Mouse (Mus musculus) fat pad, adult 2 months (tissue): ENCODE results near the gene Etfrf1.

Source experiments
- DNase-seq: peaks from one replicate; pipeline ENCODE4 v3.0.0-alpha.2; 2011; ENCODE audit warnings: low read depth, low spot score; ENCODE audit errors: extremely low read depth

Gene Etfrf1

GRCm38 (mm10) chr6:145210816-145211338, at the start of gene Etfrf1, which contains the start of gene Casc1:
TSS of gene Etfrf1 (plus strand) at chr6:145211134.
TSS of gene Casc1 (minus strand) at chr6:145211005.
- DNase-seq = peak; percentile 99

GRCm38 (mm10) chr6:145171892-145172606, 38.9 kb upstream of the Etfrf1 start:
- no peak for DNase-seq

GRCm38 (mm10) chr6:145173781-145174191, 37.1 kb upstream of the Etfrf1 start:
- DNase-seq = no peak

- DNase-seq = no peak
Observed at GRCm38 (mm10) chr6:145175571-145175981, 35.4 kb upstream of the Etfrf1 start.

- DNase-seq = no peak
Observed at GRCm38 (mm10) chr6:145176474-145176873, 34.5 kb upstream of the Etfrf1 start.

GRCm38 (mm10) chr6:145179665-145180064, 31.3 kb upstream of the Etfrf1 start:
- no peak for DNase-seq

GRCm38 (mm10) chr6:145182044-145182443, 28.9 kb upstream of the Etfrf1 start:
- DNase-seq = no peak

- DNase-seq = no peak
Observed at GRCm38 (mm10) chr6:145186096-145186495, 24.8 kb upstream of the Etfrf1 start.

GRCm38 (mm10) chr6:145187093-145188088, 23.5 kb upstream of the Etfrf1 start:
- no peak for DNase-seq

- DNase-seq = no peak
Observed at GRCm38 (mm10) chr6:145193038-145193437, 17.9 kb upstream of the Etfrf1 start.

- no peak for DNase-seq
Observed at GRCm38 (mm10) chr6:145193446-145193845, 17.5 kb upstream of the Etfrf1 start.

- DNase-seq = no peak
Observed at GRCm38 (mm10) chr6:145197949-145198686, 12.8 kb upstream of the Etfrf1 start.

- DNase-seq = no peak
Observed at GRCm38 (mm10) chr6:145202432-145203125, 8.4 kb upstream of the Etfrf1 start.

- no peak for DNase-seq
Observed at GRCm38 (mm10) chr6:145204440-145204839, 6.5 kb upstream of the Etfrf1 start.

GRCm38 (mm10) chr6:145205142-145205541, 5.8 kb upstream of the Etfrf1 start:
- DNase-seq = no peak

- DNase-seq = no peak
Observed at GRCm38 (mm10) chr6:145210056-145210680, 766 bp upstream of the Etfrf1 start.

GRCm38 (mm10) chr6:145211376-145212305, 707 bp downstream of the Etfrf1 start:
- DNase-seq = no peak

- no peak for DNase-seq
Observed at GRCm38 (mm10) chr6:145213916-145214315, 3.0 kb downstream of the Etfrf1 start.

GRCm38 (mm10) chr6:145215826-145216225, 4.9 kb downstream of the Etfrf1 start:
- DNase-seq = no peak
